Comparison of ENCODE assay signal across 23 mouse cellular contexts in genomic region chr6:61074700-61075099, GRCm38 (mm10).
"Had no signal": no experiment of that assay in that cellular context is flagged by ENCODE, and none has a peak within 500 bp of the region (broad histone marks: within the 10 kb centered on the region; RNA-seq: fewer than 3 reads in every experiment).

No protein-coding gene starts in this region.

- H3K27ac ChIP-seq: heart, embryonic 13.5 days; heart, embryonic 15.5 days; hindbrain, embryonic 13.5 days; hindbrain, embryonic 15.5 days; hindbrain, postnatal 0 days; layer of hippocampus, adult 2 months; limb, embryonic 13.5 days; limb, embryonic 15.5 days; liver, embryonic 12.5 days; liver, embryonic 14.5 days had no signal

- H3K4me3 ChIP-seq: heart, embryonic 13.5 days; heart, embryonic 15.5 days; hindbrain, embryonic 13.5 days; hindbrain, embryonic 15.5 days; layer of hippocampus, adult 2 months; limb, embryonic 13.5 days; limb, embryonic 15.5 days; liver, embryonic 12.5 days had no signal

- H3K4me2 ChIP-seq: heart, embryonic 11.5 days; heart, embryonic 13.5 days; heart, embryonic 15.5 days; hindbrain, embryonic 13.5 days; hindbrain, embryonic 15.5 days; limb, embryonic 13.5 days; limb, embryonic 15.5 days; liver, embryonic 12.5 days had no signal

- H3K27me3 ChIP-seq: heart, embryonic 13.5 days; heart, embryonic 15.5 days; hindbrain, embryonic 13.5 days; hindbrain, embryonic 15.5 days; limb, embryonic 13.5 days; limb, embryonic 15.5 days; liver, embryonic 12.5 days had no signal

- H3K4me1 ChIP-seq: heart, embryonic 13.5 days; heart, embryonic 15.5 days; hindbrain, embryonic 13.5 days; hindbrain, embryonic 15.5 days; limb, embryonic 13.5 days; limb, embryonic 15.5 days; liver, embryonic 12.5 days had no signal

- H3K9me3 ChIP-seq: heart, embryonic 13.5 days; heart, embryonic 15.5 days; hindbrain, embryonic 13.5 days; hindbrain, embryonic 15.5 days; limb, embryonic 13.5 days; limb, embryonic 15.5 days; liver, embryonic 12.5 days had no signal

- DNase-seq: gastrocnemius, postnatal 10 days; gastrocnemius, postnatal 25 days; heart, adult 11 months; heart, postnatal 14 days; heart, postnatal 36 days; kidney, adult 18-20 months; kidney, adult 8-10 months; kidney, postnatal 10 days; kidney, postnatal 25 days; kidney, postnatal 4 days; layer of hippocampus, postnatal 36 days; left cerebral cortex, postnatal 4 days had no signal

- H3K9ac ChIP-seq: heart, embryonic 13.5 days; heart, embryonic 15.5 days; hindbrain, embryonic 13.5 days; hindbrain, embryonic 15.5 days; limb, embryonic 13.5 days; limb, embryonic 15.5 days; liver, embryonic 12.5 days; liver, embryonic 14.5 days had no signal

- H3K36me3 ChIP-seq: heart, embryonic 13.5 days; heart, embryonic 15.5 days; hindbrain, embryonic 13.5 days; hindbrain, embryonic 15.5 days; limb, embryonic 13.5 days; limb, embryonic 15.5 days; liver, embryonic 12.5 days had no signal

- ATAC-seq: liver, embryonic 12.5 days had no signal
